Mouse (Mus musculus): ENCODE measurements around the gene Cfap20. TPM values are rescaled to one million over a fixed set of nuclear protein-coding genes. Genes with fewer than 3 reads are reported as not detected.
"Not testable (repeated sequence)": the region's sequence is repeated elsewhere in the genome, so short reads cannot be mapped to it uniquely, and the experiment has no call there.

Gene Cfap20
- total RNA-seq, 2 experiments from 2014 or later, result 63.2 to 101 TPM

DNA sequence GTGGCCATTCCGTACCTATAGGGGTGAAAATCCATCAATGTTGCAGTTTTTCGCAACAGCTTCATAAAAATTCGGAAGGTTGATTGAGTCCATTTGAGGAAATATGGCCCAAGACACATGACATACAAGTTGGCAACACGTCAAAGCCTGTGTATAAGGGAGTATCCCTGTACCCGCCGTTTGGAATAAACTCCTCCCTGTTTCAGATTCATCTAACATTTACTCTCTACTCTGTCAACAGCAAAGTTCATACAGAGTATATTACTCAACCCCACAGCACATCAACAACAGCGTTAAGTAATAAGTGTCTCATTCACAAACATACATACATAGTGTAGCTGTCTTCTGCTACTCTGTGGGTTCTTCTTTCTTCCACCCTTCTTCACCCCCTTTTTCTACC lies 10.0 kb downstream of the Cfap20 start:
- ATAC-seq (replicated peaks; ENCODE audit: poor library complexity), result no peak

GRCm38 (mm10) chr8:95422193-95422810 lies 12.4 kb downstream of the Cfap20 start:
- no peak for ATAC-seq (replicated peaks; ENCODE audit: poor library complexity)

- peak; percentile 78 for ATAC-seq (replicated peaks; ENCODE audit: poor library complexity)
Observed at GRCm38 (mm10) chr8:95411309-95411972, 23.2 kb downstream of the Cfap20 start.

DNA sequence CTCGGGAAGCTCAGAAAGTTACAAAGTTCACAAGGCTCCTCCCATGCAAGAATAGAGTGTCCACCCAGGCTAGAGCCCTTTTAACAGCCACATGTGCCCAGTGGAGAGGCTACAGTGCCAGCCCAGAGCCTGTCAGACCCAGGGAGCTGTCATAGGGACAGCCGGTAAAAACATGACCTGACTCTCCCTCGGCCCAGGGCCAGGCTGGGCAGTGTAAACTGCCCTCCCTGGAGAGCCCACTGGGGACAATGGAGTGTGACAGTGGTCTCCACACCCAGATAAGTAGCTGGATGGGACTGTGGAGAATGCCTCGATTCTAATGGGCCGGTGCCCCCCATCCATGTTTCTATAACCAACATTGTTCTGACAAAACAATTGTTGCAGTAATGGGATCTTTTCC lies 25.2 kb downstream of the Cfap20 start:
- ATAC-seq (replicated peaks; ENCODE audit: poor library complexity), result no peak

GRCm38 (mm10) chr8:95401091-95401490 lies 33.6 kb downstream of the Cfap20 start:
- no peak for ATAC-seq (replicated peaks; ENCODE audit: poor library complexity)

DNA sequence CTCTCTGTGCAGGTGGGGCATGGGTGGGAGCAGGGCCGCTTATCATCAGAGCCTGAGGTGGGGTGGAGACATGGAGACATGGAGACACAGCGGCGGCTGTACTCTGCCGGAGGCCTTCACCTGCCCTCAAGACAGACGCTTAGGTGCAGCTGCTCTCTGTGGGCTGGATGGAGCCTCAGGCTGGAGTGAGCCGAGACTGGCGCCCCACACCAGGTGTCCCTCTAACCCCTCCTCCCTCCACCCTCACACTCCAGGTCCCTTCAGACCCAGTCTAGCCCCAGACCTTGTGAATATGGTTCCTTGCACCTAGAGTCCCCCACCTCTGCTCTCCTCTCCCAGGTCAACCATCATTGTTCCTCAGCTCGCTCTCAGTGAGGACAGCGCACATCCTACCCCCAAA lies 35.5 kb downstream of the Cfap20 start:
- ATAC-seq (replicated peaks; ENCODE audit: poor library complexity), result no peak

DNA sequence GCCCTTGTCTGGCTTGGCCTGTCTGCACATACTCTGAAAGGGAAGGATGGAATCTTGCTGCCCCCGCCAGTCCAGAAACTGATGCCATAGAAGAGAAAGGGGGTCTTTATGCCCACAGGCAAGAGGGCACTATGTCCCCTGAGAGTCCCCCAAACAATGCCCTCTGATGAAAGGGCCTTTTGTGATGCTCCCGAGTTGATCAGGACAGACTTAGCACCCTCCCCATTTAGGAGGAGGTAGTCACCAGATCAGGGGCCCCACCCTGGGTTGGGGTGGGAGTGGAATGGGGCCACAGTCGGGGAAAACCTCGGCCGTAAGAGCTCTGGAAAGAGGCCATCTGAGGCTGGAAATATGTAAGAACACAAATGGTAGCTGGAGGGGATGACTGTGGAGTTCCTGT lies 37.5 kb downstream of the Cfap20 start:
- no peak for ATAC-seq (replicated peaks; ENCODE audit: poor library complexity)

GRCm38 (mm10) chr8:95396752-95397151 lies 37.9 kb downstream of the Cfap20 start:
- no peak for ATAC-seq (replicated peaks; ENCODE audit: poor library complexity)

- ATAC-seq (replicated peaks; ENCODE audit: poor library complexity), result no peak
Observed at GRCm38 (mm10) chr8:95395186-95395918, 39.3 kb downstream of the Cfap20 start.

DNA sequence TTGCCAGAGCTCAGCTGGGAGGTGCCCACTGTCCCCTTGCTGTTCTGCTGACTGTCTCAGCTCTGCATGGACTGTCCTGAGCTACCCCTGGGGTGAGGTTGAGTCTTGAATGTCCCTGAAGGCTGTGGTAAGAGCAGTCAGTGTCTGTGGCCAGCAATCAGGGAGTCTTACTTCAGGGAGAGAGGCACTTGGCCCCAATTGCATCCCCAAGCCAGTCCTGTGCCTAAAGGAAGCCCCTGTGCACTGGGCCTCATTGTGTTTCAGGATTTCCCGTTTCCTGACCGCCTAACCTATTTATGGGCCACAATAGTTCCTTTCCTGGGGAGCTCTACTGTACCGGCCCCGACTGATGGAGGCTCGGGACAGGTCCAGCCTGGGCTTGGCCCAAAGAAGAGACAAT lies 42.1 kb downstream of the Cfap20 start:
- ATAC-seq (replicated peaks; ENCODE audit: poor library complexity), result peak; percentile 32; the same call in 1 of the 2 replicates

- ATAC-seq (replicated peaks; ENCODE audit: poor library complexity), result no peak
Observed at GRCm38 (mm10) chr8:95391101-95391500, 43.6 kb downstream of the Cfap20 start.

GRCm38 (mm10) chr8:95390312-95390711 lies 44.4 kb downstream of the Cfap20 start:
- ATAC-seq (replicated peaks; ENCODE audit: poor library complexity), result peak; percentile 55

DNA sequence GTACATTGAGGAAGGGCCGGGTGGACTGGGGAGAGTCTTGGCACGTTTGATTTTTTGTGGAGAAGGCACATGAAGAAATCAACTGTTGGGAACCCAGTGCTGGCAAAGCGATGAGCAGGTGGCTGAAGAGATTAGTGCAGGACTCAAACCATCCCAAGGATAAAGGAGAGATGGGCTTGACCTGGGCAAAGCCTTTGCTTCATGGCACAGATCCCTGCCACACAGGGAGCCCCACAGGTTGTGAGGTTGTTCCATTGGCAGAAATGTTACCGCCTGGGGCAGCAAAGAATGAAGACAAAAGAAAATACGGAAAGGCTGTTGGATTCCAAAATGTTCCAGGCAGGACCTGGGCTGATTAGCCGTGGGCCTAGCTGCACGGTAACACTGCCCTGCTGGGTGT lies 46.7 kb downstream of the Cfap20 start:
- no peak for ATAC-seq (replicated peaks; ENCODE audit: poor library complexity)

DNA sequence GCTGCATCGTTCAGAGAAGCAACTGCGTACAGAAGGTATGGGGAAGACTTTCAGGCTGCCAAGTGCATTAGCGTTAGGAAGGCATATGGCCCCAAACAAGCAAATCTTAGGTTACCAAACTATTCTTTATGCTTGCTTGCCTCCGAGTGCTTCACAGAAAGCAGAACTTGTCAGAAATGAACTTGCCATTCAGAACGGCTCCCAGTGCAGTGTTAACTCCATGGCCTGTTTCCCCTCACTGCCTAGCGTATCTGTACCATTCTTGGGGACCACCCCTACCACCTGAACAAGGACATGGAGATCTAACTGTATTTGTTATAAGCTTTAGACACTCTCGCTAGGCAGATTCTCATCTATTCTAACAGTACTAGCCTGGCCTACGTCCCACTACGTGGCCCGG lies 47.4 kb downstream of the Cfap20 start:
- ATAC-seq (replicated peaks; ENCODE audit: poor library complexity), result no peak

GRCm38 (mm10) chr8:95386037-95386436 lies 48.6 kb downstream of the Cfap20 start:
- ATAC-seq (replicated peaks; ENCODE audit: poor library complexity), result no peak

GRCm38 (mm10) chr8:95384501-95384900 lies 50.2 kb downstream of the Cfap20 start:
- ATAC-seq (replicated peaks; ENCODE audit: poor library complexity), result no peak

GRCm38 (mm10) chr8:95381595-95381994 lies 53.1 kb downstream of the Cfap20 start:
- no peak for ATAC-seq (replicated peaks; ENCODE audit: poor library complexity)

GRCm38 (mm10) chr8:95380953-95381352 lies 53.7 kb downstream of the Cfap20 start:
- ATAC-seq (replicated peaks; ENCODE audit: poor library complexity), result no peak

DNA sequence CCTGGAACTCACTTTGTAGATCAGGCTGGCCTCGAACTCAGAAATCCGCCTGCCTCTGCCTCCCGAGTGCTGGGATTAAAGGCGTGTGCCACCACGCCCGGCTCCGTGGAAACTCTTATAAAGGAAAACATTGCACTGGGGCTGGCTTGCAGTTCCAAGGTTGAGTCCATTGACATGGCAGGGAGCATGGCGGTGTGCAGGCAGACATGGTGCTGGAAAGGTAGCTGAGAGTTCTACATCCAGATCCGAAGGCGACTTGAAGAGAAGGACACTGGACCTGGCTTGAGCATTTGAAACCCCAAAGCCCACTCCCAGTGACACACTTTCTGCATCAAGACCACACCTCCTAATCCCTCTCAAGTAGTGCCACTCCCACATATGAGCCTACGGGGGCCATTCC lies 55.7 kb downstream of the Cfap20 start:
- ATAC-seq (replicated peaks; ENCODE audit: poor library complexity), result not testable (repeated sequence)

- ATAC-seq (replicated peaks; ENCODE audit: poor library complexity), result no peak
Observed at GRCm38 (mm10) chr8:95377863-95378291, 56.8 kb downstream of the Cfap20 start.

DNA sequence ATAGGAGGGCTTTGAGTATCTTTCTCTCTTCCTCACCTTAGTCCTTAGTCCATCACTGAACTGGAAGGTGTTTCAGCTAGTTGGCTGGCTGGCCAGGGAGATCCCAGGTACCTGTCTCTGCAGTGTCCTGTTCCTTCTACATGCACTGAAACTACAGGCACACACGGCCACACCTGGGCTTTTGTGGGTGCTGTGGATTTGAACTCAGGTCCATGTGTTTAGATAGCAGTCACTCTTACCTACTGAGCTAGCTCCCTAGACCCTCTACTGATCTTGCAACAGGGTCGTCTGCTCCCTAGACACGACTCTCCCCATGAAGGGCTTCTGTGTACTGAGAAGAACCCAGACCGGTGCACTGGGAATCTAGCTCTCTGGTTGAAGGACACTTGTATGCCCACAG lies 57.6 kb downstream of the Cfap20 start:
- ATAC-seq (replicated peaks; ENCODE audit: poor library complexity), result no peak

All from megakaryocyte progenitor cell, adult 5-6 weeks (primary cell).